Mouse (Mus musculus) kidney, adult 2 months (tissue): ENCODE measurements around the gene Cpm. TPM values are rescaled to one million over a fixed set of nuclear protein-coding genes. Genes with fewer than 3 reads are reported as not detected.

Experiments
- DNase-seq: peaks from one replicate; pipeline ENCODE4 v3.0.0; 2021
- H3K27ac ChIP-seq: fragments of 200-500 bp; 2 replicates; pipeline ENCODE4 v1.5.1; 2012; ENCODE audit warnings: low read depth, low read length, control low read depth, inconsistent platforms; ENCODE audit not compliant: insufficient read depth
- H3K27me3 ChIP-seq: fragments of 200-500 bp; replicated peaks from 2 replicates; pipeline ENCODE4 v1.6.1; 2012; ENCODE audit warnings: mild to moderate bottlenecking, moderate library complexity, low read length, inconsistent platforms; ENCODE audit not compliant: control insufficient read depth, insufficient read depth
- H3K36me3 ChIP-seq: fragments of 200-500 bp; 2 replicates; pipeline ENCODE4 v1.6.1; 2012; ENCODE audit warnings: mild to moderate bottlenecking, moderate library complexity, low read length, inconsistent platforms; ENCODE audit not compliant: control insufficient read depth, insufficient read depth
- H3K4me1 ChIP-seq: fragments of 200-500 bp; 2 replicates; pipeline ENCODE4 v1.6.1; 2011; ENCODE audit warnings: low read length; ENCODE audit not compliant: control insufficient read depth, insufficient read depth
- H3K4me3 ChIP-seq: fragments of 200-500 bp; 2 replicates; pipeline ENCODE4 v1.5.1; 2011; ENCODE audit warnings: mild to moderate bottlenecking, low read depth, low read length, control low read depth; ENCODE audit not compliant: insufficient read depth
- CTCF ChIP-seq: fragments of 200-500 bp; conservative IDR thresholded peaks from 2 replicates; pipeline ENCODE4 v1.5.1; 2011; ENCODE audit warnings: low read depth, mild to moderate bottlenecking, control low read depth, low read length, moderate library complexity, mixed read lengths; ENCODE audit not compliant: insufficient read depth, insufficient read length
- POLR2A ChIP-seq: fragments of 200-500 bp; IDR thresholded peaks from one replicate; pipeline ENCODE4 v1.6.1; 2011; ENCODE audit warnings: low read depth, low read length, control low read depth
- WGBS: fragments of 180-500 bp; shearing (Covaris S2); methylation state at CpG from one replicate; pipeline ENCODE4 v1.1.7; 2018; 5-methylcytosine and 5-hydroxymethylcytosine counted together
- polyA plus RNA-seq: library from polyadenylated mRNA; depleted of rRNA; stranded (reverse); fragments of >200 nt; gene quantifications from 2 replicates; pipeline ENCODE4 v1.2.3, GENCODE M21; 2012

Cpm gene
- polyA plus RNA-seq, 1 experiment, result 37.2 TPM

GRCm38 (mm10) chr10:117695027-117695426 is 65.7 kb downstream of the Cpm start:
- TF ChIP-seq CTCF (no peak), POLR2A (no peak)
- no peak overlapping the region for H3K4me3 ChIP-seq
- peaks cover 38% of the 10 kb centered on the region for H3K36me3 ChIP-seq
- H3K4me1 ChIP-seq, result no peaks in the 10 kb centered on the region
- H3K27ac ChIP-seq, result no peak overlapping the region
- WGBS, result 86% methylated on average over 4 of the region's 4 CpGs
- H3K27me3 ChIP-seq, result no peaks in the 10 kb centered on the region
- no peak for DNase-seq

- H3K36me3 ChIP-seq, result peaks cover 35% of the 10 kb centered on the region
- DNase-seq, result no peak
- H3K4me1 ChIP-seq, result no peaks in the 10 kb centered on the region
- no peak overlapping the region for H3K27ac ChIP-seq
- no peak overlapping the region for H3K4me3 ChIP-seq
- 95% methylated on average over 4 of the region's 4 CpGs for WGBS
- no peaks in the 10 kb centered on the region for H3K27me3 ChIP-seq
- TF ChIP-seq POLR2A, result no peak
- TF ChIP-seq CTCF, result no peak
Measured at GRCm38 (mm10) chr10:117695605-117696004, 66.3 kb downstream of the Cpm start.

- WGBS, result 90% methylated on average over 8 of the region's 8 CpGs
- peaks cover 33% of the 10 kb centered on the region for H3K36me3 ChIP-seq
Measured at GRCm38 (mm10) chr10:117696021-117696826, 66.9 kb downstream of the Cpm start.

GRCm38 (mm10) chr10:117696827-117697560 is 67.7 kb downstream of the Cpm start:
- no peak for DNase-seq
- H3K36me3 ChIP-seq, result peaks cover 33% of the 10 kb centered on the region
- H3K27me3 ChIP-seq, result no peaks in the 10 kb centered on the region
- TF ChIP-seq POLR2A, result no peak
- no peak for TF ChIP-seq CTCF
- H3K4me1 ChIP-seq, result no peaks in the 10 kb centered on the region
- no peak overlapping the region for H3K27ac ChIP-seq
- no peak overlapping the region for H3K4me3 ChIP-seq
- 89% methylated on average over 6 of the region's 6 CpGs for WGBS

More at GRCm38 (mm10) chr10:117696021-117696826, 66.9 kb downstream of the Cpm start:
- Histone ChIP-seq H3K27me3 (no peaks in the 10 kb centered on the region), H3K4me1 (no peaks in the 10 kb centered on the region), H3K4me3 (no peak overlapping the region), H3K27ac (no peak overlapping the region)
- TF ChIP-seq POLR2A (no peak), CTCF (no peak)
- no peak for DNase-seq

GRCm38 (mm10) chr10:117697561-117698115 is 68.3 kb downstream of the Cpm start:
- TF ChIP-seq POLR2A (no peak), CTCF (no peak)
- Histone ChIP-seq H3K4me3 (no peak overlapping the region), H3K27me3 (no peaks in the 10 kb centered on the region), H3K27ac (no peak overlapping the region), H3K4me1 (no peaks in the 10 kb centered on the region), H3K36me3 (peaks cover 33% of the 10 kb centered on the region)
- DNase-seq, result no peak
- 95% methylated on average over 3 of the region's 3 CpGs for WGBS

GRCm38 (mm10) chr10:117698313-117699138 is 69.2 kb downstream of the Cpm start:
- H3K4me1 ChIP-seq, result no peaks in the 10 kb centered on the region
- TF ChIP-seq POLR2A, result no peak
- no peak for TF ChIP-seq CTCF
- H3K4me3 ChIP-seq, result no peak overlapping the region
- DNase-seq, result no peak
- WGBS, result 93% methylated on average over 10 of the region's 10 CpGs
- H3K27ac ChIP-seq, result no peak overlapping the region
- no peaks in the 10 kb centered on the region for H3K27me3 ChIP-seq
- H3K36me3 ChIP-seq, result peaks cover 36% of the 10 kb centered on the region

GRCm38 (mm10) chr10:117699914-117700313 is 70.6 kb downstream of the Cpm start:
- no peak overlapping the region for H3K27ac ChIP-seq
- no peaks in the 10 kb centered on the region for H3K4me1 ChIP-seq
- H3K4me3 ChIP-seq, result no peak overlapping the region
- DNase-seq, result no peak
- no peaks in the 10 kb centered on the region for H3K27me3 ChIP-seq
- TF ChIP-seq CTCF (no peak), POLR2A (no peak)
- WGBS, result 93% methylated on average over 4 of the region's 4 CpGs
- H3K36me3 ChIP-seq, result peaks cover 35% of the 10 kb centered on the region
